Comparison of ENCODE assay signal across 8 mouse cellular contexts in genomic region chr12:79089182-79089812, GRCm38 (mm10). TPM values are rescaled to one million over a fixed set of nuclear protein-coding genes. Genes with fewer than 3 reads are reported as not detected.
DNase-seq lines count a peak whose midpoint lies in the region; ATAC-seq and TF ChIP-seq lines count a peak whose summit lies in the region.

TSS of gene Pigh (minus strand) at chr12:79089651.

- TF ChIP-seq CTCF in E14TG2a.4 (conservative IDR thresholded peaks at IDR 0.05; ENCODE audit: low read length), result no peak
- no peak for TF ChIP-seq CTCF in heart, postnatal 0 days (IDR thresholded peaks at IDR 0.05; ENCODE audit: low read depth)
- no peak for TF ChIP-seq CTCF in liver, postnatal 0 days (IDR thresholded peaks at IDR 0.05; ENCODE audit: low read depth)

- peak within 1 kb of the TSS; percentile 73 for H3K4me2 ChIP-seq in forebrain, embryonic 12.5 days
- H3K4me2 ChIP-seq in heart, postnatal 0 days (ENCODE audit: low read depth, low read length), result peak within 1 kb of the TSS; percentile 96
- H3K4me2 ChIP-seq in liver, postnatal 0 days (ENCODE audit: low read depth, low read length), result peak within 1 kb of the TSS; percentile 93
- peak within 1 kb of the TSS; percentile 66 for H3K4me2 ChIP-seq in neural tube, embryonic 14.5 days (ENCODE audit: low read depth, low read length)

- peak; percentile 81 for DNase-seq in c-Kit-positive CD71-positive TER-119-positive erythroid progenitor cells, embryonic 14.5 days (ENCODE audit: low spot score)
- peak; percentile 82 for DNase-seq in heart, postnatal 0 days (ENCODE audit: low spot score)
- DNase-seq in large intestine, adult 2 months (ENCODE audit: low read depth, low spot score), result peak; percentile 56
- DNase-seq in liver, postnatal 0 days, result peak; percentile 90
- peak; percentile 87 for DNase-seq in testis, postnatal 10 days (ENCODE audit: low spot score)

- H3K9me3 ChIP-seq in E14TG2a.4 (ENCODE audit: low read length), result peaks cover 5% of the 10 kb centered on the region; the same call in 1 of the 2 replicates
- no peaks in the 10 kb centered on the region for H3K9me3 ChIP-seq in forebrain, embryonic 12.5 days
- H3K9me3 ChIP-seq in heart, postnatal 0 days (replicated peaks; ENCODE audit: control insufficient read depth, low read length), result no peaks in the 10 kb centered on the region
- H3K9me3 ChIP-seq in liver, postnatal 0 days (ENCODE audit: low read length), result 0 out of 2 replicates have a peak, but pooled peaks cover 2% of the 10 kb centered on the region
- H3K9me3 ChIP-seq in neural tube, embryonic 14.5 days (ENCODE audit: control insufficient read depth, low read length), result no peaks in the 10 kb centered on the region

- TF ChIP-seq EP300 in heart, postnatal 0 days (IDR thresholded peaks at IDR 0.05; ENCODE audit: low read depth), result no peak
- no peak for TF ChIP-seq EP300 in liver, postnatal 0 days (IDR thresholded peaks at IDR 0.05; ENCODE audit: low read depth)

- H3K4me3 ChIP-seq in E14TG2a.4 (replicated peaks; ENCODE audit: low read length), result peak within 1 kb of the TSS; percentile 88
- peak within 1 kb of the TSS; percentile 91 for H3K4me3 ChIP-seq in forebrain, embryonic 12.5 days (replicated peaks)
- H3K4me3 ChIP-seq in heart, postnatal 0 days (ENCODE audit: low read depth, low read length), result peak within 1 kb of the TSS; percentile 86
- peak within 1 kb of the TSS; percentile 85 for H3K4me3 ChIP-seq in liver, postnatal 0 days (ENCODE audit: low read depth, low read length)
- H3K4me3 ChIP-seq in neural tube, embryonic 14.5 days (ENCODE audit: low read depth, low read length), result peak within 1 kb of the TSS; percentile 93

- peak within 1 kb of the TSS; percentile 89 for H3K9ac ChIP-seq in forebrain, embryonic 12.5 days
- peak within 1 kb of the TSS; percentile 82 for H3K9ac ChIP-seq in heart, postnatal 0 days (replicated peaks; ENCODE audit: low read depth, low read length)
- peak within 1 kb of the TSS; percentile 79 for H3K9ac ChIP-seq in liver, postnatal 0 days (replicated peaks)
- peak within 1 kb of the TSS; percentile 90 for H3K9ac ChIP-seq in neural tube, embryonic 14.5 days (replicated peaks; ENCODE audit: low read depth, low read length)

- peaks cover 13% of the 10 kb centered on the region for H3K4me1 ChIP-seq in E14TG2a.4 (replicated peaks; ENCODE audit: low read depth, low read length)
- H3K4me1 ChIP-seq in forebrain, embryonic 12.5 days, result peaks cover 9% of the 10 kb centered on the region
- peaks cover 3% of the 10 kb centered on the region; the same call in 1 of the 2 replicates for H3K4me1 ChIP-seq in heart, postnatal 0 days (ENCODE audit: control insufficient read depth, insufficient read depth)
- H3K4me1 ChIP-seq in liver, postnatal 0 days (ENCODE audit: insufficient read depth), result peaks cover 8% of the 10 kb centered on the region; the same call in 1 of the 2 replicates
- peaks cover 10% of the 10 kb centered on the region; the same call in 1 of the 2 replicates for H3K4me1 ChIP-seq in neural tube, embryonic 14.5 days (ENCODE audit: control insufficient read depth, insufficient read depth, low read length)

- ATAC-seq in forebrain, embryonic 12.5 days (ENCODE audit: low FRiP score), result peak; percentile 96
- ATAC-seq in heart, postnatal 0 days (ENCODE audit: insufficient read depth, low read depth), result peak; percentile 94
- peak; percentile 96 for ATAC-seq in liver, postnatal 0 days
- ATAC-seq in neural tube, embryonic 14.5 days (ENCODE audit: low read depth), result peak; percentile 100

- no peaks in the 10 kb centered on the region for H3K27me3 ChIP-seq in E14TG2a.4 (ENCODE audit: insufficient read depth, low read length)
- no peaks in the 10 kb centered on the region for H3K27me3 ChIP-seq in forebrain, embryonic 12.5 days
- no peaks in the 10 kb centered on the region for H3K27me3 ChIP-seq in heart, postnatal 0 days (ENCODE audit: control insufficient read depth, insufficient read depth, low read length)
- H3K27me3 ChIP-seq in liver, postnatal 0 days (ENCODE audit: insufficient read depth, low read length), result no peaks in the 10 kb centered on the region
- no peaks in the 10 kb centered on the region for H3K27me3 ChIP-seq in neural tube, embryonic 14.5 days (ENCODE audit: control insufficient read depth, insufficient read depth, low read length)

- H3K27ac ChIP-seq in forebrain, embryonic 12.5 days, result peak within 1 kb of the TSS; percentile 59; the same call in 1 of the 2 replicates
- H3K27ac ChIP-seq in heart, postnatal 0 days (ENCODE audit: low read depth), result no peak within 1 kb of the TSS
- H3K27ac ChIP-seq in liver, postnatal 0 days (ENCODE audit: low read depth), result no peak within 1 kb of the TSS
- H3K27ac ChIP-seq in neural tube, embryonic 14.5 days (ENCODE audit: low read depth, low read length), result 0 out of 2 replicates have a peak within 1 kb of the TSS, but pooled peaks have one; percentile 44

- under 1% methylated on average over 53 of the region's 53 CpGs for WGBS in forebrain, embryonic 12.5 days
- under 1% methylated on average over 53 of the region's 53 CpGs for WGBS in heart, postnatal 0 days
- WGBS in large intestine, adult 2 months, result under 1% methylated on average over 52 of the region's 53 CpGs
- WGBS in liver, postnatal 0 days (ENCODE audit: insufficient replicate concordance), result under 1% methylated on average over 53 of the region's 53 CpGs
- WGBS in neural tube, embryonic 14.5 days, result under 1% methylated on average over 49 of the region's 53 CpGs

- H3K36me3 ChIP-seq in E14TG2a.4 (ENCODE audit: insufficient read depth, low read length), result peaks cover 31% of the 10 kb centered on the region
- peaks cover 11% of the 10 kb centered on the region for H3K36me3 ChIP-seq in forebrain, embryonic 12.5 days (replicated peaks)
- H3K36me3 ChIP-seq in heart, postnatal 0 days (replicated peaks; ENCODE audit: control insufficient read depth, insufficient read depth, low read length), result 0 out of 2 replicates have a peak, but pooled peaks cover 3% of the 10 kb centered on the region
- H3K36me3 ChIP-seq in liver, postnatal 0 days (replicated peaks; ENCODE audit: insufficient read depth, low read length), result no peaks in the 10 kb centered on the region; the same call in 1 of the 2 replicates
- H3K36me3 ChIP-seq in neural tube, embryonic 14.5 days (ENCODE audit: control insufficient read depth, insufficient read depth, low read length), result no peaks in the 10 kb centered on the region

RNA-seq across cellular contexts. Expression of gene Pigh, which starts in this region (rescaled TPM):
- 28.7 and 29.9 TPM in 2 replicates for polyA plus RNA-seq in forebrain, embryonic 12.5 days (2016; fragmentation: Nextera tagmentation; extraction: Ambion mirVana)
- total RNA-seq in heart, postnatal 0 days (2014; rRNA removed; ENCODE audit: low replicate concordance), result 6.2 and 9.8 TPM in 2 replicates
- 9.6 and 9.7 TPM in 2 replicates for polyA plus RNA-seq in heart, postnatal 0 days (2015; fragmentation: Nextera tagmentation; extraction: Ambion mirVana)
- polyA plus RNA-seq in large intestine, adult 2 months (2012; rRNA removed), result 8.4 and 13.1 TPM in 2 replicates
- polyA plus RNA-seq in liver, postnatal 0 days (2015; fragmentation: Nextera tagmentation; extraction: Ambion mirVana), result 4.6 and 4.9 TPM in 2 replicates
- polyA plus RNA-seq in neural tube, embryonic 14.5 days (2014; fragmentation: Nextera tagmentation; extraction: Ambion mirVana), result 19.6 and 21.3 TPM in 2 replicates

Comparison
In these comparisons a context has a peak if more than half of its experiments do, and no peak if none do; other contexts are left out.
1. H3K27ac ChIP-seq: peak in forebrain, embryonic 12.5 days (single experiment) and neural tube, embryonic 14.5 days (single experiment); none in heart, postnatal 0 days (single experiment) and liver, postnatal 0 days (single experiment).
2. Peak in every context shown above with its lines, with median percentiles within 50 percentile points of each other: H3K4me3 ChIP-seq, DNase-seq, ATAC-seq, H3K4me2 ChIP-seq and H3K9ac ChIP-seq.